Mouse (Mus musculus) liver, embryonic 11.5 days (tissue): ENCODE results near the gene Zmiz1. TPM values are rescaled to one million over a fixed set of nuclear protein-coding genes. Genes with fewer than 3 reads are reported as not detected.

Experiments used
- ATAC-seq: fragments of 200-750 bp; cut with Nextera tagmentation; replicated peaks from 2 replicates; pipeline ENCODE4 v1.8.0; 2017; ENCODE audit warnings: moderate number of reproducible peaks, mild to moderate bottlenecking, moderate TSS enrichment, moderate library complexity; ENCODE audit not compliant: low FRiP score
- DNase-seq: peaks from one replicate; pipeline ENCODE4 v3.0.0-alpha.2; 2017; ENCODE audit warnings: low spot score
- H3K27ac ChIP-seq: fragments of 300-500 bp; sonication (generic); 2 replicates; pipeline ENCODE4 v1.5.1; 2014; ENCODE audit warnings: mild to moderate bottlenecking, low read depth, low read length, control low read depth
- H3K27me3 ChIP-seq: fragments of 300-500 bp; sonication (generic); replicated peaks from 2 replicates; pipeline ENCODE4 v1.6.1; 2014; ENCODE audit warnings: low read length, mixed read lengths; ENCODE audit not compliant: control insufficient read depth, insufficient read depth
- H3K36me3 ChIP-seq: fragments of 300-500 bp; sonication (generic); 2 replicates; pipeline ENCODE4 v1.6.1; 2014; ENCODE audit warnings: mild to moderate bottlenecking, low read length, moderate library complexity, mixed read lengths; ENCODE audit not compliant: control insufficient read depth, insufficient read depth
- H3K4me1 ChIP-seq: fragments of 300-500 bp; sonication (generic); replicated peaks from 2 replicates; pipeline ENCODE4 v1.6.1; 2014; ENCODE audit warnings: low read length, mixed read lengths; ENCODE audit not compliant: control insufficient read depth, insufficient read depth
- H3K4me2 ChIP-seq: fragments of 300-500 bp; sonication (generic); 2 replicates; pipeline ENCODE4 v1.6.1; 2014; ENCODE audit warnings: mild to moderate bottlenecking, control low read depth, moderate library complexity
- H3K4me3 ChIP-seq: fragments of 300-500 bp; sonication (generic); 2 replicates; pipeline ENCODE4 v1.5.1; 2014; ENCODE audit warnings: low read depth, low read length, control low read depth
- H3K9ac ChIP-seq: fragments of 300-500 bp; sonication (generic); 2 replicates; pipeline ENCODE4 v1.6.1; 2014; ENCODE audit warnings: low read depth, low read length, control low read depth
- H3K9me3 ChIP-seq: fragments of 300-500 bp; sonication (generic); 2 replicates; pipeline ENCODE4 v1.6.1; 2016; ENCODE audit warnings: low read length, inconsistent platforms, mixed read lengths; ENCODE audit not compliant: control insufficient read depth
- WGBS: fragments of 180-500 bp; shearing (Covaris S2); extraction: QIAGEN DNeasy Blood & Tissue Kit; methylation state at CpG from one replicate; pipeline ENCODE4 v1.1.7; 2014; 5-methylcytosine and 5-hydroxymethylcytosine counted together
- polyA plus RNA-seq: library from polyadenylated mRNA; unstranded; fragments of >200 nt; fragmentation: Nextera tagmentation; extraction: Ambion mirVana; gene quantifications from 2 replicates; pipeline ENCODE4 v1.2.1, GENCODE M21; 2014

Zmiz1 gene
- polyA plus RNA-seq, 1 experiment from 2014 or later, result 31.0 TPM

GRCm38 (mm10) chr14:25613942-25614575 is 155.1 kb downstream of the Zmiz1 start:
- H3K27ac ChIP-seq, result no peak overlapping the region; the same call in 1 of the 2 replicates
- H3K27me3 ChIP-seq, result no peaks in the 10 kb centered on the region
- H3K4me1 ChIP-seq, result peaks cover 38% of the 10 kb centered on the region
- no peaks in the 10 kb centered on the region for H3K9me3 ChIP-seq
- 0 out of 2 replicates have a peak, but pooled peaks cover 2% of the 10 kb centered on the region for H3K36me3 ChIP-seq
- no peak for DNase-seq
- no peak overlapping the region for H3K9ac ChIP-seq
- no peak overlapping the region for H3K4me3 ChIP-seq
- 87% methylated on average over 8 of the region's 8 CpGs for WGBS
- H3K4me2 ChIP-seq, result no peak overlapping the region; the same call in 1 of the 2 replicates
- no peak for ATAC-seq

GRCm38 (mm10) chr14:25614684-25615083 is 155.7 kb downstream of the Zmiz1 start:
- Histone ChIP-seq H3K27ac (no peak overlapping the region; the same call in 1 of the 2 replicates), H3K9me3 (no peaks in the 10 kb centered on the region), H3K4me1 (peaks cover 35% of the 10 kb centered on the region), H3K27me3 (no peaks in the 10 kb centered on the region), H3K4me2 (no peak overlapping the region), H3K4me3 (no peak overlapping the region), H3K36me3 (0 out of 2 replicates have a peak, but pooled peaks cover 2% of the 10 kb centered on the region), H3K9ac (no peak overlapping the region)
- DNase-seq (no peak), ATAC-seq (no peak)
- WGBS, result 38% methylated on average over 5 of the region's 5 CpGs

GRCm38 (mm10) chr14:25615602-25616001 is 156.6 kb downstream of the Zmiz1 start:
- no peak overlapping the region for H3K27ac ChIP-seq
- H3K4me1 ChIP-seq, result peaks cover 28% of the 10 kb centered on the region
- H3K27me3 ChIP-seq, result no peaks in the 10 kb centered on the region
- ATAC-seq (no peak), DNase-seq (no peak)
- 0 out of 2 replicates have a peak, but pooled peaks cover 2% of the 10 kb centered on the region for H3K36me3 ChIP-seq
- no peak overlapping the region for H3K4me3 ChIP-seq
- 85% methylated on average over 8 of the region's 8 CpGs for WGBS
- H3K9me3 ChIP-seq, result no peaks in the 10 kb centered on the region
- no peak overlapping the region for H3K4me2 ChIP-seq
- H3K9ac ChIP-seq, result no peak overlapping the region

- H3K4me1 ChIP-seq, result peaks cover 25% of the 10 kb centered on the region
- WGBS, result 82% methylated on average over 15 of the region's 15 CpGs
- no peak for ATAC-seq
These were observed 157.2 kb downstream of the Zmiz1 start for GRCm38 (mm10) chr14:25616009-25616723.

GRCm38 (mm10) chr14:25617264-25617663 is 158.3 kb downstream of the Zmiz1 start:
- Histone ChIP-seq H3K27ac (no peak overlapping the region), H3K4me1 (peaks cover 14% of the 10 kb centered on the region), H3K36me3 (0 out of 2 replicates have a peak, but pooled peaks cover 2% of the 10 kb centered on the region), H3K4me2 (no peak overlapping the region), H3K9me3 (no peaks in the 10 kb centered on the region), H3K27me3 (no peaks in the 10 kb centered on the region), H3K9ac (no peak overlapping the region), H3K4me3 (no peak overlapping the region)
- DNase-seq, result no peak
- no peak for ATAC-seq
- 56% methylated on average over 4 of the region's 4 CpGs for WGBS

More at GRCm38 (mm10) chr14:25616009-25616723, 157.2 kb downstream of the Zmiz1 start:
- H3K27ac ChIP-seq, result no peak overlapping the region
- no peak overlapping the region for H3K4me3 ChIP-seq
- H3K36me3 ChIP-seq, result 0 out of 2 replicates have a peak, but pooled peaks cover 2% of the 10 kb centered on the region
- no peaks in the 10 kb centered on the region for H3K9me3 ChIP-seq
- no peak overlapping the region for H3K9ac ChIP-seq
- H3K4me2 ChIP-seq, result no peak overlapping the region
- no peak for DNase-seq
- H3K27me3 ChIP-seq, result no peaks in the 10 kb centered on the region

GRCm38 (mm10) chr14:25619066-25619762 is 160.2 kb downstream of the Zmiz1 start:
- Histone ChIP-seq H3K4me1 (peaks cover 18% of the 10 kb centered on the region), H3K27ac (no peak overlapping the region), H3K4me3 (no peak overlapping the region), H3K9ac (no peak overlapping the region), H3K9me3 (no peaks in the 10 kb centered on the region), H3K36me3 (0 out of 2 replicates have a peak, but pooled peaks cover 6% of the 10 kb centered on the region), H3K4me2 (no peak overlapping the region), H3K27me3 (no peaks in the 10 kb centered on the region)
- 83% methylated on average over 4 of the region's 4 CpGs for WGBS
- no peak for DNase-seq
- ATAC-seq, result no peak

GRCm38 (mm10) chr14:25620766-25621165 is 161.8 kb downstream of the Zmiz1 start:
- Histone ChIP-seq H3K9me3 (no peaks in the 10 kb centered on the region), H3K4me1 (peaks cover 11% of the 10 kb centered on the region), H3K4me2 (no peak overlapping the region), H3K36me3 (peaks cover 10% of the 10 kb centered on the region; the same call in 1 of the 2 replicates), H3K4me3 (no peak overlapping the region), H3K27ac (no peak overlapping the region), H3K27me3 (no peaks in the 10 kb centered on the region), H3K9ac (no peak overlapping the region)
- DNase-seq (no peak), ATAC-seq (no peak)
- 65% methylated on average over 4 of the region's 4 CpGs for whole genome bisulfite sequencing

- no peak overlapping the region; the same call in 1 of the 2 replicates for H3K27ac ChIP-seq
- WGBS, result 72% methylated on average over 7 of the region's 7 CpGs
- H3K4me2 ChIP-seq, result no peak overlapping the region
- DNase-seq (no peak), ATAC-seq (no peak)
- H3K9ac ChIP-seq, result no peak overlapping the region
- no peaks in the 10 kb centered on the region for H3K27me3 ChIP-seq
- peaks cover 10% of the 10 kb centered on the region; the same call in 1 of the 2 replicates for H3K36me3 ChIP-seq
- peaks cover 15% of the 10 kb centered on the region for H3K4me1 ChIP-seq
- no peaks in the 10 kb centered on the region for H3K9me3 ChIP-seq
- no peak overlapping the region for H3K4me3 ChIP-seq
These were observed 164.7 kb downstream of the Zmiz1 start for GRCm38 (mm10) chr14:25623698-25624097.
